In the genomic region with DNA sequence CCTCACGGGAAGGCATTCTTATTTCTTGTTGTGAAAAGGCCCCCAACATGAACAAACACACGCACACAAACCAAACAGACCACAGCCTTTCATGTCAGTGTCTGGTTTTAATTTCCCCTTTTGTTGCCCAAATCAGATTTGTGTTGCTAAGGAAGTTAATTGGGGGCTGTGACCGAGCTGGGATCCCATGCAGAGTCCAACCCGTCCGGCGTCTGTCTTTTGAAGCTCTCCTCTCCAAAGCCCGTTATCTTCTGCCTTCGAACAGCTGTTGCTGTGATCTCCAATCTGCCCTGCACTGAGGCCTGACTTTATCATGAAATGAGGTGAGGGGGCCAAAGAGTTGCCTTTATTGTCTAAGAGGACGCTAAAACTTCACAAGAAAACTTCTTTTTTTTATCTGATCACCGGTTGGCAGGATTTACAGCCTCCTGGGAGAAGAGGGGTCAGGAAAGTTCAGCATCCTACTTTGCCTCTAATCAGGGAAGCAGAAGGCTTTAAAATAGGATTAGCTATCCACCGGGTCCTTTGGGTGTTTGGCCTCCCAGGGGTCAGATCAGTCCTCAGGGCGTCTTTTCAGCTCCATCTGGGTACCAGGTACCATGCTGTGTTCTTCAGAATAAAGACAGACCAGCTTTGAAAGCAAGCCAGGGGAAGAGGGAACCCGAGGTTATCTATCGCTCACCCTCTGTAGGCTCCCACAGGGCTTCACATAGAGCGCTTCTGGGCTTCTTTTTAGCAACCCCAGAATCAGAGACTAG, we compare ENCODE assay signal across 12 mouse cellular contexts. TPM values are rescaled to one million over a fixed set of nuclear protein-coding genes. Genes with fewer than 3 reads are reported as not detected.
DNase-seq lines count a peak whose midpoint lies in the region; ATAC-seq and TF ChIP-seq lines count a peak whose summit lies in the region.
"Had no signal": no experiment of that assay in that cellular context is flagged by ENCODE, and none has a peak within 500 bp of the region (broad histone marks: within the 10 kb centered on the region; RNA-seq: fewer than 3 reads in every experiment).

No protein-coding gene starts in this region.

- no peaks in the 10 kb centered on the region for H3K36me3 ChIP-seq in kidney, embryonic 15.5 days
- H3K36me3 ChIP-seq in kidney, embryonic 14.5 days (ENCODE audit: control insufficient read depth, insufficient read depth, low read length): no peaks in the 10 kb centered on the region
- no peaks in the 10 kb centered on the region for H3K36me3 ChIP-seq in limb, embryonic 12.5 days
- H3K36me3 ChIP-seq in splenic B cell, adult 2 months (ENCODE audit: control insufficient read depth, insufficient read depth, low read length, poor library complexity, severe bottlenecking): no peaks in the 10 kb centered on the region

- no peak for ATAC-seq in kidney, embryonic 15.5 days (replicated peaks; ENCODE audit: low FRiP score)
- no peak for ATAC-seq in kidney, embryonic 14.5 days (ENCODE audit: low FRiP score, low TSS enrichment)
- ATAC-seq in limb, embryonic 12.5 days (ENCODE audit: insufficient number of reproducible peaks, insufficient read depth, low FRiP score, low TSS enrichment, low read depth): no peak

- H3K9ac ChIP-seq in kidney, embryonic 15.5 days: no peak overlapping the region
- H3K9ac ChIP-seq in kidney, embryonic 14.5 days (ENCODE audit: low read depth, low read length): no peak overlapping the region
- H3K9ac ChIP-seq in limb, embryonic 12.5 days (replicated peaks): no peak overlapping the region

- no peak for TF ChIP-seq CTCF in cerebellum, adult 2 months (IDR thresholded peaks at IDR 0.05; ENCODE audit: borderline replicate concordance, insufficient read depth, low read depth, low read length)

- no peaks in the 10 kb centered on the region for H3K27me3 ChIP-seq in kidney, embryonic 15.5 days
- no peaks in the 10 kb centered on the region for H3K27me3 ChIP-seq in kidney, embryonic 14.5 days (ENCODE audit: control insufficient read depth, insufficient read depth, low read length)
- no peaks in the 10 kb centered on the region for H3K27me3 ChIP-seq in limb, embryonic 12.5 days
- no peaks in the 10 kb centered on the region for H3K27me3 ChIP-seq in splenic B cell, adult 2 months (ENCODE audit: control insufficient read depth, insufficient read depth, low read length, poor library complexity, severe bottlenecking)
- no peaks in the 10 kb centered on the region for H3K27me3 ChIP-seq in cerebellum, adult 2 months (ENCODE audit: control insufficient read depth, insufficient read depth, low read length)

- no peak for TF ChIP-seq POLR2A in cerebellum, adult 2 months (IDR thresholded peaks at IDR 0.05; ENCODE audit: borderline replicate concordance, insufficient read depth, low read length)

- H3K4me2 ChIP-seq in kidney, embryonic 15.5 days: 0 out of 2 replicates have a peak overlapping the region, but pooled peaks have one; percentile 0
- H3K4me2 ChIP-seq in kidney, embryonic 14.5 days (replicated peaks; ENCODE audit: low read depth, low read length): no peak overlapping the region
- H3K4me2 ChIP-seq in limb, embryonic 12.5 days: peak overlapping the region; percentile 21; the same call in 1 of the 2 replicates

- no peak overlapping the region for H3K4me3 ChIP-seq in kidney, embryonic 15.5 days (replicated peaks)
- H3K4me3 ChIP-seq in kidney, embryonic 14.5 days (ENCODE audit: low read length): no peak overlapping the region
- no peak overlapping the region for H3K4me3 ChIP-seq in limb, embryonic 12.5 days (replicated peaks)
- no peak overlapping the region for H3K4me3 ChIP-seq in cerebellum, adult 2 months (replicated peaks; ENCODE audit: insufficient read depth, low read depth, low read length)

- H3K9me3 ChIP-seq in kidney, embryonic 15.5 days (replicated peaks): no peaks in the 10 kb centered on the region
- H3K9me3 ChIP-seq in kidney, embryonic 14.5 days (ENCODE audit: control insufficient read depth, low read length): no peaks in the 10 kb centered on the region
- H3K9me3 ChIP-seq in limb, embryonic 12.5 days: peaks cover 6% of the 10 kb centered on the region; the same call in 1 of the 2 replicates

- peaks cover 48% of the 10 kb centered on the region for H3K4me1 ChIP-seq in kidney, embryonic 15.5 days
- peaks cover 26% of the 10 kb centered on the region for H3K4me1 ChIP-seq in kidney, embryonic 14.5 days (ENCODE audit: control insufficient read depth, insufficient read depth, low read length)
- peaks cover 41% of the 10 kb centered on the region for H3K4me1 ChIP-seq in limb, embryonic 12.5 days (replicated peaks)
- 0 out of 2 replicates have a peak, but pooled peaks cover 2% of the 10 kb centered on the region for H3K4me1 ChIP-seq in cerebellum, adult 2 months (ENCODE audit: control insufficient read depth, insufficient read depth, low read length)

- 17% methylated on average over 15 of the region's 15 CpGs for WGBS in kidney, embryonic 15.5 days
- whole genome bisulfite sequencing in kidney, embryonic 14.5 days: 14% methylated on average over 15 of the region's 15 CpGs
- WGBS in limb, embryonic 12.5 days: 8% methylated on average over 15 of the region's 15 CpGs
- 45% methylated on average over 15 of the region's 15 CpGs for WGBS in cerebellum, adult 2 months

- DNase-seq in embryo, embryonic 9.5 days (ENCODE audit: extremely low spot score): peak; percentile 61
- DNase-seq in splenic B cell, adult 2 months (ENCODE audit: low read depth, low spot score): peak; percentile 37
- no peak for DNase-seq in cerebellum, adult 2 months
- DNase-seq in right cerebral cortex, postnatal 4 days: no peak
- DNase-seq: cerebellum, adult 9-11 months; heart, postnatal 4 days; kidney, adult 9 months; lung, postnatal 10 days; thymus, adult 18-20 months had no signal

- H3K27ac ChIP-seq in kidney, embryonic 15.5 days: peak overlapping the region; percentile 24
- H3K27ac ChIP-seq in kidney, embryonic 14.5 days (ENCODE audit: low read depth, low read length): no peak overlapping the region
- no peak overlapping the region for H3K27ac ChIP-seq in limb, embryonic 12.5 days
- H3K27ac ChIP-seq in cerebellum, adult 2 months (ENCODE audit: insufficient read depth, low read length): no peak overlapping the region

RNA-seq across cellular contexts. Expression of gene Clmn, which starts 43.3 kb away (rescaled TPM):
- 4.9 and 5.5 TPM in 2 replicates for polyA plus RNA-seq in kidney, embryonic 15.5 days (2015; fragmentation: Nextera tagmentation; extraction: Ambion mirVana)
- 3.3 and 5.3 TPM in 2 replicates for polyA plus RNA-seq in kidney, embryonic 14.5 days (2014; fragmentation: Nextera tagmentation; extraction: Ambion mirVana)
- 4.8 and 5.2 TPM in 2 replicates for polyA plus RNA-seq in limb, embryonic 12.5 days (2016; fragmentation: Nextera tagmentation; extraction: Ambion mirVana)
- 30.6 and 32.2 TPM in 2 replicates for polyA plus RNA-seq in cerebellum, adult 2 months (2012; rRNA removed)

Comparison
In these comparisons a context has a peak if more than half of its experiments do, and no peak if none do; other contexts are left out.
1. DNase-seq: peak in embryo, embryonic 9.5 days (single experiment) and splenic B cell, adult 2 months (single experiment); none in cerebellum, adult 2 months (0 of 2) and right cerebral cortex, postnatal 4 days (single experiment).